Mouse (Mus musculus) layer of hippocampus, postnatal 10 days (tissue): ENCODE data around the gene Itgal. TPM values are rescaled to one million over a fixed set of nuclear protein-coding genes. Genes with fewer than 3 reads are reported as not detected.
A peak's percentile ranks its signal among the peaks of the same experiment; 100 is the strongest.
"Not testable (repeated sequence)": the region's sequence is repeated elsewhere in the genome, so short reads cannot be mapped to it uniquely, and the experiment has no call there.

ENCODE experiments used
- DNase-seq, 2 experiments: peaks; one replicate each; pipeline ENCODE4 v3.0.0; 2021; ENCODE audit warnings: low spot score in 2 of 2
- total RNA-seq, 2 experiments: library from RNA; stranded (reverse); gene quantifications; 2 replicates each; pipeline ENCODE4 v1.2.3; 2021

Itgal gene
- total RNA-seq, 2 experiments from 2014 or later, result 0.51 to 0.89 TPM

GRCm38 (mm10) chr7:127341861-127342260 lies 45.8 kb downstream of the Itgal start:
- not testable (repeated sequence) for DNase-seq

GRCm38 (mm10) chr7:127342332-127342731 lies 46.3 kb downstream of the Itgal start:
- no peak for DNase-seq

GRCm38 (mm10) chr7:127342888-127343287 lies 46.8 kb downstream of the Itgal start:
- DNase-seq, result no peak

GRCm38 (mm10) chr7:127343351-127344019 lies 47.4 kb downstream of the Itgal start:
- DNase-seq, result no peak

GRCm38 (mm10) chr7:127344371-127344770 lies 48.3 kb downstream of the Itgal start:
- no peak for DNase-seq

- peak in 1 of 2 experiments; percentile 57 for DNase-seq
These were observed 49.0 kb downstream of the Itgal start for GRCm38 (mm10) chr7:127345092-127345491.

GRCm38 (mm10) chr7:127345512-127346325 lies 49.7 kb downstream of the Itgal start, which contains the start of gene Zfp768:
Zfp768 (minus strand) TSS chr7:127345589.
- DNase-seq, result peak; percentile 94 to 95

- no peak for DNase-seq
These were observed 50.6 kb downstream of the Itgal start for GRCm38 (mm10) chr7:127346676-127347075.

- DNase-seq, result no peak
These were observed 55.4 kb downstream of the Itgal start for GRCm38 (mm10) chr7:127351230-127352004.

GRCm38 (mm10) chr7:127355796-127356195 lies 59.7 kb downstream of the Itgal start:
- no peak for DNase-seq

GRCm38 (mm10) chr7:127357871-127358270 lies 61.8 kb downstream of the Itgal start:
- DNase-seq, result no peak

- DNase-seq, result no peak
These were observed 62.4 kb downstream of the Itgal start for GRCm38 (mm10) chr7:127358472-127358871.

GRCm38 (mm10) chr7:127360265-127360664 lies 64.2 kb downstream of the Itgal start:
- no peak for DNase-seq

- DNase-seq, result no peak
These were observed 65.4 kb downstream of the Itgal start for GRCm38 (mm10) chr7:127361449-127361848.

- not testable (repeated sequence) for DNase-seq
These were observed 66.4 kb downstream of the Itgal start for GRCm38 (mm10) chr7:127362418-127362817.

GRCm38 (mm10) chr7:127363475-127363921 lies 67.4 kb downstream of the Itgal start:
- DNase-seq, result peak in 1 of 2 experiments; percentile 23

- peak in 1 of 2 experiments; percentile 17 for DNase-seq
These were observed 68.1 kb downstream of the Itgal start for GRCm38 (mm10) chr7:127364166-127364565.

- DNase-seq, result no peak
These were observed 70.2 kb downstream of the Itgal start for GRCm38 (mm10) chr7:127366249-127366648.

- DNase-seq, result no peak
These were observed 75.2 kb downstream of the Itgal start for GRCm38 (mm10) chr7:127371213-127371612.

GRCm38 (mm10) chr7:127371870-127372269 lies 75.8 kb downstream of the Itgal start:
- DNase-seq, result not testable (repeated sequence)
